Mouse (Mus musculus) midbrain, embryonic 16.5 days (tissue): ENCODE measurements around the gene Ech1. TPM values are rescaled to one million over a fixed set of nuclear protein-coding genes. Genes with fewer than 3 reads are reported as not detected.

Experiments
- polyA plus RNA-seq: library from polyadenylated mRNA; unstranded; fragments of >200 nt; fragmentation: Nextera tagmentation; extraction: Ambion mirVana; gene quantifications from 2 replicates; pipeline ENCODE4 v1.2.1, GENCODE M21; 2015

Ech1 gene
- polyA plus RNA-seq, 1 experiment from 2014 or later, result 96.4 TPM

Other genes with a start within 250 kb of the Ech1 start
- gene Samd4b, start 227.1 kb upstream of the Ech1 start, polyA plus RNA-seq, result 20.2 and 20.4 TPM in 2 replicates
- gene Pak4, start 227.0 kb upstream of the Ech1 start, polyA plus RNA-seq, result 18.1 and 19.1 TPM in 2 replicates
- gene Acp7, start 193.9 kb upstream of the Ech1 start, polyA plus RNA-seq, result 0.26 TPM in 1 of 2 replicates, not detected in the other
- 15.1 and 17.3 TPM in 2 replicates for gene Fbxo27, start 132.4 kb upstream of the Ech1 start, polyA plus RNA-seq
- gene Fbxo17, start 108.4 kb upstream of the Ech1 start, polyA plus RNA-seq, result 3.2 and 5.2 TPM in 2 replicates
- gene Mrps12, start 83.4 kb upstream of the Ech1 start, polyA plus RNA-seq, result 95.8 and 99.4 TPM in 2 replicates
- gene Sars2, start 83.2 kb upstream of the Ech1 start, polyA plus RNA-seq, result 15.6 and 16.4 TPM in 2 replicates
- gene Ccer2, start 69.0 kb upstream of the Ech1 start, polyA plus RNA-seq, result 0.61 and 0.95 TPM in 2 replicates
- 117 and 121 TPM in 2 replicates for gene Sirt2, start 58.5 kb upstream of the Ech1 start, polyA plus RNA-seq
- 52.0 and 64.7 TPM in 2 replicates for gene Nfkbib, start 57.7 kb upstream of the Ech1 start, polyA plus RNA-seq
- 2.2 and 2.9 TPM in 2 replicates for gene Rinl, start 36.2 kb upstream of the Ech1 start, polyA plus RNA-seq
- 134 and 152 TPM in 2 replicates for gene Hnrnpl, start 16.7 kb upstream of the Ech1 start, polyA plus RNA-seq
- gene Lgals4, start 8.6 kb downstream of the Ech1 start, polyA plus RNA-seq, result 5.7 and 5.9 TPM in 2 replicates
- 6.7 and 10.3 TPM in 2 replicates for gene Lgals7, start 38.6 kb downstream of the Ech1 start, polyA plus RNA-seq
- 0.40 and 0.57 TPM in 2 replicates for gene Capn12, start 56.2 kb downstream of the Ech1 start, polyA plus RNA-seq
- 132 and 133 TPM in 2 replicates for gene Actn4, start 137.1 kb downstream of the Ech1 start, polyA plus RNA-seq
- gene Eif3k, start 156.6 kb downstream of the Ech1 start, polyA plus RNA-seq, result 279 TPM in 2 replicates
- 11.8 and 13.2 TPM in 2 replicates for gene Map4k1, start 156.8 kb downstream of the Ech1 start, polyA plus RNA-seq